Mouse (Mus musculus) retina, postnatal 7 days (tissue): ENCODE measurements around the gene Pltp.
"Not testable (repeated sequence)": the region's sequence is repeated elsewhere in the genome, so short reads cannot be mapped to it uniquely, and the experiment has no call there.

Experiments
- DNase-seq: peaks from one replicate; pipeline ENCODE4 v3.0.0-alpha.2; 2012; ENCODE audit warnings: low read depth, low spot score

Pltp gene

DNA sequence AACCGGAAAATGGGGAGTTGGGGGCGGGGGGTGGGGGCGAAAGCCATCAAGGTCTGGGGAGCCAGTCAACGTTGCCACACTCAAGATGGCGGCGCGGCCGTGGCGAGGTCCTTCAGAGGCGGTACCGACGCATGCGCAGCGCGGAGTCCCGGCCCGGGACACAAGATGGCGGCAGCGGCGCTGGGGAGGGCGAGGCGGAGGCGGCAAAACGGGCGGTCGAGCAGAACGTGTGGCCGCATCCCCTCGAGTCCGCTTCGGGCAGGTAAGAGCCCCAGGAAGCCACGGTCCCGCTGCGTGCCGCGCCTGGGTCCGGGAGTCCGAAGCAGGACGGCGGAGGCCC, 21.7 kb upstream of the Pltp start, which contains the start of gene Pcif1:
Pcif1 (plus strand) TSS at position 77 of the 340 bp plus-strand sequence.
- DNase-seq = peak; percentile 88

- DNase-seq = peak; percentile 67
Measured at GRCm38 (mm10) chr2:164878509-164879227, 21.2 kb upstream of the Pltp start.

GRCm38 (mm10) chr2:164877376-164878215, 20.1 kb upstream of the Pltp start:
- DNase-seq = not testable (repeated sequence)

GRCm38 (mm10) chr2:164875648-164876047, 18.1 kb upstream of the Pltp start:
- DNase-seq = not testable (repeated sequence)

GRCm38 (mm10) chr2:164874239-164874769, 16.8 kb upstream of the Pltp start:
- DNase-seq = no peak

DNA sequence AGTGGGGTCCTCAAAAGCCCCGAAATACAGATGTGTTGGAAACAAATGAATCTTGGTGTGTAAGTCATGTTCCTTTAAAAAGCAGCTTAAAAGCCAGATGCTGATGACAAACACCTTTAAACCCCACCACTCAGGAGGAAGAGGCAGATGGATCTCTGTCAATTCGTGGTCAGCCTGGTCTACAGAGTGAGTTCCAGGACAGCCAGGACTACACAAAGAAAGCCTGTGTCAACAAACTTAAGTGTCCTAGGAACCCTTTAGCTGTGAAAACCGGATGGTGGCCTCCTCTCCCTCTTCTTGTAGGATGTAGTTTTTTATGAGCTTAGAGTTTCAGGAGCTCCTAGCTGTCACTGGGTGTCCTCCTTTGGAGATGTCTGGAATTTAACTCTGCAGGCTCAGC, 16.1 kb upstream of the Pltp start:
- DNase-seq = no peak

GRCm38 (mm10) chr2:164871602-164872303, 14.2 kb upstream of the Pltp start:
- no peak for DNase-seq

DNA sequence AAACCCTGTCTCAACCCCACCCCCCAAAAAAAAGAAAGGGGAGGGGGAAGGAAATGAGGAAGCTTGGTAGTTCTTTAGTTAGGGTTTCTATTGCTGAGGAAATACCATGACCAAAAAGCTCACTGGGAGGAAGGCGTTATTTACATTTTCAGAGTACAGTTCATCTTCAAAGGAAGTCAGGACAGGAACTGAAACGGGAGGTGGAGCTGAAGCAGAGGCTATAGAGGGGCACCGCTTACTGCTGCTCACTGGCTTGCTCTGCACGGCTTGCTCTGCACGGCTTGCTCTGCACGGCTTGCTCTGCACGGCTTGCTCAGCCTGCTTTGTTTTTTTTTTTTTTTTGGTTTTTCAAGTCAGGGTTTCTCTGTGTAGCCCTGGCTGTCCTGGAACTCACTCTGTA, 11.0 kb upstream of the Pltp start:
- DNase-seq = no peak

- no peak for DNase-seq
Measured at GRCm38 (mm10) chr2:164867566-164867965, 10.1 kb upstream of the Pltp start.

- peak; percentile 65 for DNase-seq
Measured at GRCm38 (mm10) chr2:164866741-164867551, 9.4 kb upstream of the Pltp start.

DNA sequence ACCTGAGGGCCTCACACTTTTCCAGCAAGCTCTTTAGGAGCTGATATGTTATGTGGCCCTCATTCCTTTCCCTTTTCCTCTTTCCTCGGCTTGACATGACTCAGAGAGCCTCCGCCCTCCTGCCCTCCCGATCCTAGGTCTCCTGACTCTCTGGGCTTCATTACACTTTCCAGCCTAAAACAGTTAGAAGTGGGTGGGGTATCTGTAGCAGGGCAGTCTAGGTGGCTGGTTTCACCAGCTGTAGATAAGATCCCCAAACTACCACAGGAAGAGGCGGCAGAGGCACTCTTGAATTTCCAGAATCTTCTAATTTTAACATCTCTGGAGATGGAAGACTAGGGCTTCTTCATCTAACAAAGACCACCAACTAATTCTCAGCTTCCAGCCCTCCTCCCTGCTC, 7.1 kb upstream of the Pltp start:
- no peak for DNase-seq

DNA sequence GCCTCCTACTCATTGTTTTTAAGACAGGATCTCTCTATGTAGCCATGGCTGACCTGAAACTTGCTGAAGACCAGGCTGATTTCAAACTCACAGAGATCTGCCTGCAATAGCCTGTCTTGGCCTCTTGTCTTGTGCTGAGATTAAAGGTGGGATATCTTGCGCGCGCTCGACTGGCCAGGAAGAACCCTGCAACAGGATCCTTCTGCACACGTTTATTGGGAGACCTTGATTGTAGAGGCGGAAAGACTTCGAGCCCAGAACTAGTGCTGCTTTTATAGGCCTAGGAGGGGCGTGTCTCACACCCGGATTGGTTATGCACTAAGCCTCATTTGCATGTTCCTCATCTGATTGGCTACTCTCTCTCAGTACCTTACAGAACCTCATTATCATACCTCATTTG, 5.9 kb upstream of the Pltp start:
- not testable (repeated sequence) for DNase-seq

- DNase-seq = no peak
Measured at GRCm38 (mm10) chr2:164862179-164862861, 4.8 kb upstream of the Pltp start.

- DNase-seq = no peak
Measured at GRCm38 (mm10) chr2:164861094-164861493, 3.6 kb upstream of the Pltp start.

- DNase-seq = no peak
Measured at GRCm38 (mm10) chr2:164859640-164860432, 2.3 kb upstream of the Pltp start.

DNA sequence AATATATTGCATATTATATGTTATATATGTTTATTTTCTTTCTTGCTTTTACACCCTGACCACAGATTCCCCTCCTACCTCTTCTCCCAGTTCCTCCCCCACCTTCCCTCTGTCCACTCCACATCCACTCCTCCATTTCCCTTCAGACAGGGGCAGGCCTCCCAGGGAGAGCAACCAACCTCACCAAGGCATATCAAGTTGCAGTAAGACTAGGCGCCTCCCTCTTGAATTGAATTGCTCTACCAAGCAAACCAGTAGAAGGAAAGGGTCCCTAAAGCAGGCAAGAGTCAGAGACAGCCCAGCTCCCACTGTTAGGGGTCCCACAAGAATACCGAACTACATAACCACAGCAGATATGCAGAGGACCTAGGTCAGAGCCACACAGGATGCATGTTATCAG, 1.6 kb upstream of the Pltp start:
- no peak for DNase-seq

DNA sequence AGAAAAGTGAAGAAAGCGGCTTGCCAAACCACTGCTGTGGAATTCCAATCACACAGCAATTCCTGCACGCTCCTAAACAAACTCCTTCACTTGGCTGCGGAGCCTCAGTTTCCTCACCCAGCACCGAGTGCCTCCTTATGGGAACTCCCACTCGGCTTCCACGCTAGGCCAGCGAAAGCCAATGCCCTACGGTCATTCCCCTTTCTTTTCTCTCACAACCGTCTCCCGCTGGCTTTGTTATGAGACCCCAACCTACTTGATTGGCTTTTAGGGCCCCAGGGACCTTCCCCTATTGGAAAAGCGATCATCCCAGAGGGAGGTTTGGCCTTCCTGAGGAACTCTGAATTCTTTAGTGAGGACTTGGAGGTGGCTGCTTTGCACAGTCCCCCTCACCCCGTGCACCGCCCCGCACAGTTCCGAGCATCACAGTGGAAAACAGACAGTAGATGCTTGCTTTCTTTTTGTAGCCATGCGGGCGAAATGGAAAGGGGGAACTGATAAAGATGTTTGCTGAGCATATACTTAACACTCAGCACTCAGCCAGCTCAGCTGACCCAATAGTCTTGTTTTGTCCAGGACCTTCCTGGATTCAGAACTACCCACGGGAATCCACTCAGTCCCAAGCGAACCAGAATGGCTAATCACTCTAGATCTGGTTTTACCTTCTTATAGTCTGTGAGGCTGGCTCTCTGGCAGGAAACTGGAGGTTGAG, 487 bp upstream of the Pltp start:
- no peak for DNase-seq

DNA sequence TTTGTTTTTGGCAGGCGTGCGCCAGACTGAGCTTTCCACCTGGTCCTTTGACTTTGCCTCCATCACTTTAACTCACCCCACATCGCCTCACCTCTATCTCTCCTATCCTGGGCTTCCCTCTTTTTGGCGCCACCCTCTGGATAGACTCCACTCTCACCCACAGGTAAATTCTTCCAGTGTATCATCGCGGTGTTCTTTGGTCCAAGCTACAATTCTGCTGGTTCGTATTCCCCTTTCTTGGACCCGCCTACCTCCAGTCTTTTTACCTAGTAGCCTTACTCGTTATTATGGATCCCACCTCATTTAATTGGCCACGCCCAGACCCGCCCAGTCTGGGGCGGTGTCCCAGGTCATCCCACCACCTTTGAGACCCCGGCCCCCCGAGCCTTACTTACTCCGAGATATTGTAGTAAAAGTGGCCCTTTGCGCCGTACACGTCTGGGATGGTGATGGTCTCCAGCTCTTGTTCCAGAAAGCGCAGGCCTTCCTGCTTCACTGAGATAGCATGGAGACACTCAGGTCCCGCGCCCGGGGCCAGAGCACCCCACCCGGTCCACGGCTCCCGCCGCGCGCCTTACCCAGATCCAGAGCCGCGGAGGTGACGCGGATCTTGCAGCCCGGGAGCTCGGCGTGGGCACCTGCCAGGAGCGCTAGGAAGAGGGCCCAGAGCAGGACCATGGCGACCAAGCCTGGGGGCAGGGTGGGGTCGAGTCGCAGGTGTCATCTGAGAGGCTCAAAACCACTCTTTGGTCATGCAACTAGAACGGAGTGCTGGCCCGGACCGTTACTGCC, 1.0 kb downstream of the Pltp start:
- DNase-seq = no peak
